Mouse (Mus musculus) heart, embryonic 14.5 days (tissue): Measurements from ENCODE around the gene Timeless. TPM values are rescaled to one million over a fixed set of nuclear protein-coding genes. Genes with fewer than 3 reads are reported as not detected.
"Not testable (repeated sequence)": the region's sequence is repeated elsewhere in the genome, so short reads cannot be mapped to it uniquely, and the experiment has no call there.

Source experiments
- ATAC-seq: fragments of 200-750 bp; cut with Nextera tagmentation; 2 replicates; pipeline ENCODE4 v1.8.0; 2017; ENCODE audit warnings: low read depth, moderate TSS enrichment; ENCODE audit not compliant: insufficient number of reproducible peaks, insufficient read depth, low FRiP score
- H3K27ac ChIP-seq, 2 experiments: fragments of 200-500 bp in 1 of 2; fragments of 300-500 bp in 1 of 2; sonication (generic) in 1 of 2; replicated peaks in 1 of 2; 2 replicates each; pipeline ENCODE4 v1.5.1; 2012 to 2014; ENCODE audit warnings: low read depth in 2 of 2, low read length in 2 of 2, control low read depth in 1 of 2, mild to moderate bottlenecking in 1 of 2, mixed read lengths in 1 of 2; ENCODE audit not compliant: control insufficient read depth in 1 of 2, insufficient read depth in 1 of 2
- H3K27me3 ChIP-seq: fragments of 300-500 bp; sonication (generic); 2 replicates; pipeline ENCODE4 v1.6.1; 2014; ENCODE audit warnings: mild to moderate bottlenecking, low read length, control low read depth; ENCODE audit not compliant: control insufficient read depth, insufficient read depth
- H3K36me3 ChIP-seq: fragments of 300-500 bp; sonication (generic); 2 replicates; pipeline ENCODE4 v1.6.1; 2014; ENCODE audit warnings: mild to moderate bottlenecking, control low read depth, low read length, mixed read lengths; ENCODE audit not compliant: control insufficient read depth, insufficient read depth
- H3K4me1 ChIP-seq, 2 experiments: fragments of 200-500 bp in 1 of 2; fragments of 300-500 bp in 1 of 2; sonication (generic) in 1 of 2; 2 replicates each; pipeline ENCODE4 v1.6.1; 2012 to 2014; ENCODE audit warnings: low read length in 2 of 2, control low read depth in 1 of 2, mixed read lengths in 1 of 2; ENCODE audit not compliant: control insufficient read depth in 2 of 2, insufficient read depth in 2 of 2
- H3K4me2 ChIP-seq: fragments of 300-500 bp; sonication (generic); 2 replicates; pipeline ENCODE4 v1.6.1; 2014; ENCODE audit warnings: mild to moderate bottlenecking, low read length
- H3K4me3 ChIP-seq, 2 experiments: fragments of 200-500 bp in 1 of 2; fragments of 300-500 bp in 1 of 2; sonication (generic) in 1 of 2; 2 replicates each; pipeline ENCODE4 v1.5.1; 2012 to 2014; ENCODE audit warnings: low read length in 2 of 2, mild to moderate bottlenecking in 2 of 2, control low read depth in 1 of 2, low read depth in 1 of 2, moderate library complexity in 1 of 2; ENCODE audit not compliant: control insufficient read depth in 1 of 2, insufficient read depth in 1 of 2
- H3K9ac ChIP-seq: fragments of 300-500 bp; sonication (generic); 2 replicates; pipeline ENCODE4 v1.6.1; 2014; ENCODE audit warnings: mild to moderate bottlenecking, low read length
- H3K9me3 ChIP-seq: fragments of 300-500 bp; sonication (generic); 2 replicates; pipeline ENCODE4 v1.6.1; 2016; ENCODE audit warnings: low read length, control low read depth; ENCODE audit not compliant: control insufficient read depth
- WGBS: fragments of 180-500 bp; shearing (Covaris S2); extraction: QIAGEN DNeasy Blood & Tissue Kit; methylation state at CpG from one replicate; pipeline ENCODE4 v1.1.7; 2014; 5-methylcytosine and 5-hydroxymethylcytosine counted together
- polyA plus RNA-seq: library from polyadenylated mRNA; unstranded; fragments of >200 nt; fragmentation: Nextera tagmentation; extraction: Ambion mirVana; gene quantifications from 2 replicates; pipeline ENCODE4 v1.2.1, GENCODE M21; 2014

Timeless gene
- polyA plus RNA-seq, 1 experiment from 2014 or later: 23.6 TPM

DNA sequence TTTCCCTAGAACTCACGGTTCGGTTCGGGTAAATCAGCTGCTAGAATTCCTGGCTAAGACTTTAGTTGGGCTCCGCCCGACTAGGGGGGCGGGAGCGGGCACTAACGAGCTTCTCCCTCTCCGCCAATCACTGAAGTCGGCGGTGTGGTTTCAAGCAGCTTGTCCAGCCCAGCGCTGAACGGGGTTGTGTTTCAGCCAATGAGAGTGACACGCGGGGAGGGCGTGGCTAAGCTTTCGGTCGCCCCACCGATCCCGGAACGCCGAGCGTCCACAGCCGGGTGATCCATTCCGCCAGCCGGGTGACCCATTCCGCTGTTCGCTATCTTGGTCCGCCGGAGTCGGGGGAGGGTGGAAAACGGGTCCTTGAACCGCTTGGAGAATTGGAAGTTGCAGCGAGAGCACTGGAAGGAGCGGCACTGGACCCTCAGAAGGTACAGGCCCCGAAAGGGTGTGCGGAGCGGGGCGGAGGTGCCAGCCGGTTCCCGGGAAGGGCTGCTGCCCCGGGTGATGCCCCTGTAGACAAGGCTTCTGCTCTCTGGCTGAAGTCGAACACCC, 38.5 kb downstream of the Timeless start, which contains the start of gene Stat2:
TSS of gene Stat2 (plus strand) at position 273 of the 555 bp plus-strand sequence.
- no peaks in the 10 kb centered on the region for H3K9me3 ChIP-seq
- H3K27ac ChIP-seq: peak within 1 kb of the TSS; percentile 44 to 72
- H3K4me2 ChIP-seq: peak within 1 kb of the TSS; percentile 82
- no peaks in the 10 kb centered on the region for H3K4me1 ChIP-seq
- peak; percentile 99 for ATAC-seq
- peak within 1 kb of the TSS; percentile 81 to 83 for H3K4me3 ChIP-seq
- peak within 1 kb of the TSS; percentile 86 for H3K9ac ChIP-seq
- under 1% methylated on average over 43 of the region's 43 CpGs for WGBS
- peaks cover 4% of the 10 kb centered on the region; the same call in 1 of the 2 replicates for H3K36me3 ChIP-seq
- H3K27me3 ChIP-seq: no peaks in the 10 kb centered on the region

DNA sequence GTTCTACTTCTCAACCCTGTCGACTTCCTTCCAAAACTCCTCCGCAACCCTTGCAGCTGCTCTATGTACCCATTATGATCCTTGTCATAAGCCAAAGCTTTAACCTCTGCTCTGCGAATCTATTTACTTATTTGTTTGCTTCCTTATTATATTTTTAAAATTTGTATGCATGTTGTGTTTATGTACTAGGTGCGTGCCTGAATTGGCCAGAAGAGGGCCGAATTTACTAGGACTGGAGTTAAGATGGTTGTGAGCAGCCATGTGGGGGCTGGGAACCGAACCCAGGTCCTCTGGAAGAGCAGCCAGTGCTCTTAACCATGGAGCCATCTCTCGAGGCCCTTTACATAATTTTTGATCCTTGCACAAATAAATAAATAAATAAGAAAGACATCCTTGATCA, 39.0 kb downstream of the Timeless start:
- peak overlapping the region; percentile 82 for H3K4me2 ChIP-seq
- no peaks in the 10 kb centered on the region for H3K4me1 ChIP-seq
- H3K9ac ChIP-seq: peak overlapping the region; percentile 86
- ATAC-seq: no peak
- H3K27ac ChIP-seq: peak overlapping the region; percentile 44 to 72
- peaks cover 4% of the 10 kb centered on the region; the same call in 1 of the 2 replicates for H3K36me3 ChIP-seq
- H3K4me3 ChIP-seq: peak overlapping the region; percentile 81 to 83
- no peaks in the 10 kb centered on the region for H3K27me3 ChIP-seq
- H3K9me3 ChIP-seq: no peaks in the 10 kb centered on the region
- 46% methylated on average over 7 of the region's 7 CpGs for WGBS

DNA sequence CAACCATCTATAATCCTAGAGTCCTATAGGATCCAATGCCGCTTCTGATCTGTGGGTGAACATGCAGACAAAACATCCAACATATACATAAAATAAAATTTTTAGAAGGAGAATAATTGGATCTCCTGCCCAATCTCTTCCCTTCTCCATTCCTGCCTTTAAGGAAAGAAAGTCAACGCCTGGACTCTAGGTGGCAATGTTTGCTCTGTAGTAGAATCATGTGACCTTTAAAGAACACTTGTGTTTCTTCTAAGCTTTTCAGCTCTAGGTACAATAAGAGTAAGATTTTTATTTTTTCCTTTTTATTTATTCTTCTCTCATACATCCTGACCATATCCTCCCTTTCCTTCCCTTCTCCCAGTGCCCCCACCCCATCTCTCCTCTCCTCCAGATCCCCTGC, 40.0 kb downstream of the Timeless start:
- no peak overlapping the region for H3K4me2 ChIP-seq
- ATAC-seq: no peak
- 54% methylated on average over 2 of the region's 2 CpGs for WGBS

DNA sequence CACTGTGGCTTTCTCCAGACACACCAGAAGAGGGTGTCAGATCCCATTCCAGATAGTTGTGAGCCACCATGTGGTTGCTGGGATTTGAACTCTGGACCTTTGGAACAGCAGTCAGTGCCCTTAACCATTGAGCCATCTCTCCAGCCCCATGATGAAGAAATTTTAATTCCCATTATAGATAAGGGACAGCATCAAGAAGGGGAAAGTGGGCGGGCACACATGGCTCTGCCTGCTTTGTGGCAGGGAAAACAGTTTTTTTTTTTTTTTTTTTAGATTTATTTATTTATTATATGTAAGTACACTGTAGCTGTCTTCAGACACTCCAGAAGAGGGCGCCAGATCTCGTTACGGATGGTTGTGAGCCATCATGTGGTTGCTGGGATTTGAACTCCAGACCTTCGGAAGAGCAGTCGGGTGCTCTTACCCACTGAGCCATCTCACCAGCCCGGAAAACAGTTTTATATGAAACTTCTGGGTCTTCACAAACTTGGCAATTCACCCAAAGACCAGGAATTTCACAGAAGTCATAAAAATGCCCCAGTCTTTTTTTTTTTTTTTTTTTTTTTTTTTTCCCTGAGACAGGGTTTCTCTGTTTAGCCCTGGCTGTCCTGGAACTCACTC, 41.1 kb downstream of the Timeless start:
- H3K9ac ChIP-seq, H3K4me1 ChIP-seq, H3K4me2 ChIP-seq, H3K27ac ChIP-seq, ATAC-seq, H3K4me3 ChIP-seq, H3K27me3 ChIP-seq, H3K9me3 ChIP-seq: not testable (repeated sequence)
- H3K36me3 ChIP-seq: peaks cover 14% of the 10 kb centered on the region
- 97% methylated on average over 4 of the region's 7 CpGs for WGBS

More for the DNA sequence above, 40.0 kb downstream of the Timeless start:
- H3K36me3 ChIP-seq: peaks cover 10% of the 10 kb centered on the region
- no peaks in the 10 kb centered on the region for H3K27me3 ChIP-seq
- H3K27ac ChIP-seq: no peak overlapping the region
- H3K9me3 ChIP-seq: no peaks in the 10 kb centered on the region
- H3K4me1 ChIP-seq: no peaks in the 10 kb centered on the region
- no peak overlapping the region for H3K4me3 ChIP-seq
- H3K9ac ChIP-seq: no peak overlapping the region

DNA sequence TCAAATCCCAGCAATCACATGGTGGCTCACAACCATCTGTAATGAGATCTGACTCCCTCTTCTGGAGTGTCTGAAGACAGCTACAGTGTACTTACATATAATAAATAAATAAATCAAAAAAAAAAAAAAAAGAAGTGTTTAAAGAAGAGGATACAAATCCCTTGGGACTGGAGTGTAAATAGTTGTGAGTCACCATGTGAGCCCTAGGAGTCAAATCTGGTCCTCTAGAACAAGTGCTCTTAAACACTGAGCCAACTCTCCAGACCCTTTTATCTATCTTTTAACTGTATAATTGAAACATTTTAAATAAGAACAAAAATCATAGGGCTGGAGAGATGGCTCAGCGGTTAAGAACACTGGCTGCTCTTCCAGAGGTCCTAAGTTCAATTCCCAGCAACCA, 43.5 kb downstream of the Timeless start:
- H3K36me3 ChIP-seq: peaks cover 32% of the 10 kb centered on the region
- not testable (repeated sequence) for H3K9me3 ChIP-seq, H3K27ac ChIP-seq, H3K9ac ChIP-seq, ATAC-seq, H3K4me2 ChIP-seq, H3K4me3 ChIP-seq, H3K4me1 ChIP-seq, H3K27me3 ChIP-seq
- WGBS: 92% methylated on average over 1 of the region's 1 CpGs

DNA sequence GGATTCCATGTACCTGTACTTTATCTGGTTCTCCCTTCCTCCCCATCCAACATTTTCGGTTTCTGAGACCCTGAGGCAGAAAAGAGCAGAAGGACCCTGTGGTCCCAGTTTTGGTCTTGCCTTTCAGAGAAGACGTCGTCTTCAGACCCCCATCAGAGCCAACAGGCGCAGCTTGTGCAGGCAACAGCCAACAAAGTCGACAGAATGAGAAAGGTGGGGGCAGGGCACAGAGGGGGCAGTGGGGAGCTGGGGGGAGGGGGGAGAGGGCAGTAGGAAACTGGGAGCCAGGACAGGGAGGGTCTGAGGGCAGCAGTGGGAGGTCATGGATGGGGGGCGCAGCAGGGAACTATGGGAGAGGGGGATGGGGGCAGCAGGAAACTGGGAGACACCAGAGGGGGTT, 46.3 kb downstream of the Timeless start:
- Histone ChIP-seq H3K27ac (no peak overlapping the region), H3K4me1 (no peaks in the 10 kb centered on the region), H3K9me3 (no peaks in the 10 kb centered on the region), H3K36me3 (peaks cover 58% of the 10 kb centered on the region), H3K27me3 (no peaks in the 10 kb centered on the region), H3K4me3 (no peak overlapping the region), H3K4me2 (no peak overlapping the region), H3K9ac (no peak overlapping the region)
- ATAC-seq: no peak
- 59% methylated on average over 6 of the region's 6 CpGs for WGBS

DNA sequence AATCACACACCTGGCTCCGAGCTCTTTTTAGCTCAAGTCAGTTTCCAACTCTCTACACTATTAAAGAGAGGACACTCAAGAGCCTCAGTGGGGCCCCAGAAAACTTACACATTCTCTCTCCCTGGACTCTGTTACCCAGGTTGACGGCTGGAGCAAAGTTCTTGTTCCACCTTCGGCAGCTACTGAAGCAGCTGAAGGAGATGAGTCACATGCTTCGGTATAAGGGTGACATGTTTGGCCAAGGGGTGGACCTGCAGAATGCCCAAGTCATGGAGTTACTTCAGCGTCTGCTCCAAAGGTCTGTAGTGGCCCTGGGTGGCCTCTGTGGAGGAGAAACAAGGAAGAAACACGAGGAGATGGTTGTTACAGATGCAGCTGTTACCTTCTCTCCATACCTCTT, 49.1 kb downstream of the Timeless start:
- H3K27me3 ChIP-seq: no peaks in the 10 kb centered on the region
- no peaks in the 10 kb centered on the region for H3K4me1 ChIP-seq
- H3K27ac ChIP-seq: no peak overlapping the region
- H3K4me3 ChIP-seq: no peak overlapping the region
- ATAC-seq: no peak
- H3K9ac ChIP-seq: no peak overlapping the region
- WGBS: 79% methylated on average over 6 of the region's 6 CpGs
- no peak overlapping the region for H3K4me2 ChIP-seq
- no peaks in the 10 kb centered on the region for H3K9me3 ChIP-seq
- peaks cover 73% of the 10 kb centered on the region for H3K36me3 ChIP-seq

DNA sequence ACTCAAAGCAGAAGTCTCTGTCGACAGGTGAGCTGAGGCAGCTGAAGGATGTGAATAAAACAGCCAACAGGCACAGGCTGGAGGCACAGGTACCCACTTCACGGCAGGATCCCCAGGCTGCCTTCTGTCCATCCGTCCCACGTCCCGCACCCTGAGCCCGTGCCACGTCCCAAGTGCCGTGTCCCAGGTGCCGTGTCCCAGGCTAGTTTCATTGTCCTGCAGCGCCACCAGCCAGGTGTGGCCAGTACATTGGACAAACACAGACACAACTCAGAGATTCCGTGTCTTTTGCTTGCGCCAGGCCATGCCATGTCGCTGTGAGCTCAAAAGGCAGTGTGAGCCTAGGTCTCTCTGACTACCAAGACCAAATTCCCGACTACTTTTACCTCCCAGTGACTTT, 49.8 kb downstream of the Timeless start:
- no peaks in the 10 kb centered on the region for H3K27me3 ChIP-seq
- WGBS: 88% methylated on average over 14 of the region's 14 CpGs
- no peak overlapping the region for H3K4me3 ChIP-seq
- no peaks in the 10 kb centered on the region for H3K4me1 ChIP-seq
- H3K36me3 ChIP-seq: peaks cover 77% of the 10 kb centered on the region
- H3K9me3 ChIP-seq: no peaks in the 10 kb centered on the region
- no peak for ATAC-seq
- H3K9ac ChIP-seq: no peak overlapping the region
- H3K4me2 ChIP-seq: no peak overlapping the region
- no peak overlapping the region for H3K27ac ChIP-seq
